Mouse (Mus musculus) kidney, adult 8-10 months (tissue): ENCODE results near the gene Wdr31.

Experiments
- DNase-seq, 2 experiments: peaks; one replicate each; pipeline ENCODE4 v3.0.0; 2022

Wdr31 gene

GRCm38 (mm10) chr4:62470598-62471051, at the start of gene Wdr31:
Gene Wdr31 (minus strand): TSS chr4:62470896.
- peak; percentile 71 to 80 for DNase-seq

- peak; percentile 93 to 95 for DNase-seq
These were observed 49.1 kb upstream of the Wdr31 start, which contains the start of gene Alad for GRCm38 (mm10) chr4:62519849-62520233. Gene Alad (minus strand): TSS chr4:62519918.

GRCm38 (mm10) chr4:62519122-62519848, 48.6 kb upstream of the Wdr31 start:
- DNase-seq, result no peak

- peak; percentile 72 to 81 for DNase-seq
These were observed 47.9 kb upstream of the Wdr31 start for GRCm38 (mm10) chr4:62518416-62519121.

GRCm38 (mm10) chr4:62517538-62518415, 47.1 kb upstream of the Wdr31 start:
- no peak for DNase-seq

- DNase-seq, result no peak
These were observed 46.4 kb upstream of the Wdr31 start for GRCm38 (mm10) chr4:62517046-62517445.

GRCm38 (mm10) chr4:62516579-62516978, 45.9 kb upstream of the Wdr31 start:
- no peak for DNase-seq

GRCm38 (mm10) chr4:62516079-62516478, 45.4 kb upstream of the Wdr31 start:
- peak; percentile 69 to 79 for DNase-seq

- DNase-seq, result no peak
These were observed 44.8 kb upstream of the Wdr31 start for GRCm38 (mm10) chr4:62515490-62515889.

- no peak for DNase-seq
These were observed 44.3 kb upstream of the Wdr31 start for GRCm38 (mm10) chr4:62514995-62515394.

- DNase-seq, result no peak
These were observed 43.4 kb upstream of the Wdr31 start for GRCm38 (mm10) chr4:62513998-62514506.

- DNase-seq, result peak; percentile 83 to 87
These were observed 39.2 kb upstream of the Wdr31 start for GRCm38 (mm10) chr4:62509946-62510345.

GRCm38 (mm10) chr4:62508839-62509238, 38.1 kb upstream of the Wdr31 start:
- peak in 1 of 2 experiments; percentile 52 for DNase-seq

- peak in 1 of 2 experiments; percentile 58 for DNase-seq
These were observed 36.1 kb upstream of the Wdr31 start for GRCm38 (mm10) chr4:62506798-62507197.

GRCm38 (mm10) chr4:62505991-62506390, 35.3 kb upstream of the Wdr31 start:
- no peak for DNase-seq

GRCm38 (mm10) chr4:62503374-62503970, 32.8 kb upstream of the Wdr31 start, which contains the start of gene Hdhd3:
Gene Hdhd3 (minus strand): TSS chr4:62503467.
- DNase-seq, result no peak

- DNase-seq, result peak; percentile 63 to 73
These were observed 32.3 kb upstream of the Wdr31 start for GRCm38 (mm10) chr4:62502969-62503368.

- peak; percentile 94 for DNase-seq
These were observed 31.5 kb upstream of the Wdr31 start for GRCm38 (mm10) chr4:62501964-62502732.

GRCm38 (mm10) chr4:62501534-62501933, 30.8 kb upstream of the Wdr31 start:
- DNase-seq, result no peak

GRCm38 (mm10) chr4:62500799-62501198, 30.1 kb upstream of the Wdr31 start:
- DNase-seq, result no peak

- DNase-seq, result peak; percentile 72 to 82
These were observed 26.1 kb upstream of the Wdr31 start for GRCm38 (mm10) chr4:62496815-62497214.
